Mouse (Mus musculus): ENCODE results near the gene Dennd6b. TPM values are rescaled to one million over a fixed set of nuclear protein-coding genes. Genes with fewer than 3 reads are reported as not detected.

The Dennd6b gene
- polyA plus RNA-seq, 1 experiment from 2014 or later, result 3.2 TPM

DNA sequence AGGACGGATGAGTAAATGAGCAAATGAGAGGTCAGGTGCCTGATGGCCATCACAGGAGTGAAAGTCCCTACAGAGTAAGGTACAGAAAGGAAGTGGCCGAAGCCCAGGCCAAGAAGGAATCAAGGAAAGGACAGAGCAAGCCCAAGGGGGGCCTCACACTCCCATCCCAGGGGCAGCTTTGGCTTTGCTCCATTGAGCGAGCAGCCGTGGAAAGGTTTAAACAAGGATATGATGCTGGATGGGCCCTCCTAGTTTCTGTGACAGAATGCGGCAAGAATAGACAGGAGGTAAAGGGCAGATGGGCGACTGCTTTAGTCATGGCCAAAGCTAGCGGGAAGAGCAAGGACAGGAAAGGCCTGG, 58.3 kb downstream of the Dennd6b start:
- WGBS, result 79% methylated on average over 7 of the region's 7 CpGs
- ATAC-seq, result no peak
- no peak overlapping the region for H3K27ac ChIP-seq (ENCODE audit: low read depth, low read length)
- no peak for TF ChIP-seq CTCF (IDR thresholded peaks at IDR 0.05; ENCODE audit: low read depth)
- H3K9ac ChIP-seq (ENCODE audit: low read depth, low read length), result no peak overlapping the region
- no peak overlapping the region for H3K4me2 ChIP-seq (replicated peaks; ENCODE audit: low read depth)
- no peaks in the 10 kb centered on the region for H3K9me3 ChIP-seq (ENCODE audit: control insufficient read depth)
- no peaks in the 10 kb centered on the region for H3K4me1 ChIP-seq (replicated peaks; ENCODE audit: control insufficient read depth, insufficient read depth, low read length)
- peaks cover 44% of the 10 kb centered on the region for H3K27me3 ChIP-seq (replicated peaks; ENCODE audit: control insufficient read depth, insufficient read depth, low read length)
- H3K36me3 ChIP-seq (ENCODE audit: control insufficient read depth, insufficient read depth), result no peaks in the 10 kb centered on the region
- H3K4me3 ChIP-seq (ENCODE audit: low read depth, low read length), result no peak overlapping the region

DNA sequence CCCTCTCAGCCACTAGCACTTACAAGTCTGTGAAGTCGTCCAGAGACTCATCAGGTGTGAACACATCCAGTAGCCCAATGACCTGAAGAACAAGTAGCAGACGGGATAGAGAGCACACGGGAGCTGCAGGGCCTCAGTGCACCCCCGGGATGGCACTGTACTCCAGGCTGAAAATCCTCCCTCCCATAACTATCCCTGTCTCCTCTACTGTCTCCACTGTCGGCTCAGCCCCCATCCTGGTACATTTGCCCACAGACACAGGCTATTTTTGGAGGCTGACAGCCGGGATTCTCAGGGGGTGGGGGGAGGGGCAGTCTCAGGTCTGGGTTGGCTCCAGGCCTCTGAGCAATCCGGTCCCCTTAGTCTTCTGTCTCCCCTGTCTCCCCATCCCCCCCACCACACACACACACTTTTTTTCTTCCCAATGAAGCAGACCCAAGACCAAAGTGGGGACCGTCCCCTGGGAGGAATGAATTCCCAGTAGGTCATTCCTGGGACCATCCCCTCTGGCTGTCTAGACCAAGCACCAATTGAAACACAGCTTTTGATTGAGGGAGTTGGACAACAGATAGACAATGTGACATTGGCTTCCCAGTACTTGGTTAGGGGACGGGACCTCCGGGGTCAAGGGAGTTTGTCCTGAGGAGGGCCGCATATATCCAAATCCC, 58.8 kb downstream of the Dennd6b start:
- TF ChIP-seq CTCF (IDR thresholded peaks at IDR 0.05; ENCODE audit: low read depth), result no peak
- H3K9ac ChIP-seq (ENCODE audit: low read depth, low read length), result no peak overlapping the region
- H3K4me3 ChIP-seq (ENCODE audit: low read depth, low read length), result no peak overlapping the region
- no peaks in the 10 kb centered on the region for H3K9me3 ChIP-seq (ENCODE audit: control insufficient read depth)
- no peak overlapping the region for H3K27ac ChIP-seq (ENCODE audit: low read depth, low read length)
- H3K4me1 ChIP-seq (replicated peaks; ENCODE audit: control insufficient read depth, insufficient read depth, low read length), result no peaks in the 10 kb centered on the region
- WGBS, result 77% methylated on average over 11 of the region's 11 CpGs
- H3K4me2 ChIP-seq (replicated peaks; ENCODE audit: low read depth), result no peak overlapping the region
- no peak for ATAC-seq
- H3K36me3 ChIP-seq (ENCODE audit: control insufficient read depth, insufficient read depth), result no peaks in the 10 kb centered on the region
- peaks cover 40% of the 10 kb centered on the region for H3K27me3 ChIP-seq (replicated peaks; ENCODE audit: control insufficient read depth, insufficient read depth, low read length)

DNA sequence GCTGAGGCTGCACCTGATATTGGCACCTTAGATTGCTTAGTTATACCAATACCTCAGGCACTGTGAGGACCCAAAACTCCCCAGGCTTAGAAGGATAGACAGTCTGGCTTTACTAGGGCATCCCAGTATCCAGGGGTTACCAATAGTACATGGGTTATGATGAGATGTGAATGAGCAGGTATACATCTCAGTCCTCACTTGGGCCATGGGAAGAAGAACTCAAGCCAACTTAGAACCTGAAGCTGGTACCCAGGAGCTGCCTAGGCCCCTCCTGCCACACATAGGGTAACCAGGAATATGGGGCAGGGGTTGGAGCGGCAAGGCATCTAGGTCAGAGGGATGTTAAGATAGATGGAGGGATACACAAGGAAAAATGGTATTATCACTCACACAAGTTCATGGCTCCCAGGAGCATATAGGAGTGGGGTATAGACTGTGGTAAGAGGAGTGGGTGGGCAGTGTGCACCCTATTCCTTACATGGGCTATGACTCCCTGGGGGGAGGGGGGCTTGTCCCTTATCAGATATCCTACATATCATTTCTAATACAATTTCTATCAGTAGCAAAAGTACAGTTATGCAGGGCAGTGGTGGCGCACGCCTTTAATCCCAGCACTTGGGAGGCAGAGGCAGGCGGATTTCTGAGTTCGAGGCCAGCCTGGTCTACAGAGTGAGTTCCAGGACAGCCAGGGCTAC, 59.7 kb downstream of the Dennd6b start:
- WGBS, result 99% methylated on average over 4 of the region's 5 CpGs
- Histone ChIP-seq H3K9ac (ENCODE audit: low read depth, low read length) (no peak overlapping the region), H3K27ac (ENCODE audit: low read depth, low read length) (no peak overlapping the region), H3K4me2 (replicated peaks; ENCODE audit: low read depth) (no peak overlapping the region), H3K4me1 (replicated peaks; ENCODE audit: control insufficient read depth, insufficient read depth, low read length) (no peaks in the 10 kb centered on the region), H3K27me3 (replicated peaks; ENCODE audit: control insufficient read depth, insufficient read depth, low read length) (peaks cover 31% of the 10 kb centered on the region), H3K36me3 (ENCODE audit: control insufficient read depth, insufficient read depth) (no peaks in the 10 kb centered on the region; the same call in 1 of the 2 replicates), H3K9me3 (ENCODE audit: control insufficient read depth) (no peaks in the 10 kb centered on the region), H3K4me3 (ENCODE audit: low read depth, low read length) (no peak overlapping the region)
- ATAC-seq, result no peak
- TF ChIP-seq CTCF (IDR thresholded peaks at IDR 0.05; ENCODE audit: low read depth), result no peak

Small RNAs within 50 kb of the gene (microRNA-seq; reads per million reads assigned to microRNA genes)
- 2.2 reads per million for gene Mir6958
- 0.82 reads per million for gene Mir7118

Other genes with a start within 250 kb of the Dennd6b start
- not detected in 2 replicates for gene Ttll8, start 242.1 kb downstream of the Dennd6b start, polyA plus RNA-seq (2015; fragmentation: Nextera tagmentation; extraction: Ambion mirVana)
- not detected in 2 replicates for gene Mlc1, start 217.5 kb downstream of the Dennd6b start, polyA plus RNA-seq (2015; fragmentation: Nextera tagmentation; extraction: Ambion mirVana)
- gene Mov10l1, start 213.6 kb downstream of the Dennd6b start, polyA plus RNA-seq (2015; fragmentation: Nextera tagmentation; extraction: Ambion mirVana), result not detected in 2 replicates
- 0.26 and 0.48 TPM in 2 replicates for gene Panx2, start 136.8 kb downstream of the Dennd6b start, polyA plus RNA-seq (2015; fragmentation: Nextera tagmentation; extraction: Ambion mirVana)
- 32.5 and 33.0 TPM in 2 replicates for gene Trabd, start 121.4 kb downstream of the Dennd6b start, polyA plus RNA-seq (2015; fragmentation: Nextera tagmentation; extraction: Ambion mirVana)
- 9.6 and 10.4 TPM in 2 replicates for gene Selenoo, start 107.4 kb downstream of the Dennd6b start, polyA plus RNA-seq (2015; fragmentation: Nextera tagmentation; extraction: Ambion mirVana)
- 3.6 and 4.2 TPM in 2 replicates for gene Tubgcp6, start 73.4 kb downstream of the Dennd6b start, polyA plus RNA-seq (2015; fragmentation: Nextera tagmentation; extraction: Ambion mirVana)
- 7.6 and 8.6 TPM in 2 replicates for gene Hdac10, start 67.8 kb downstream of the Dennd6b start, polyA plus RNA-seq (2015; fragmentation: Nextera tagmentation; extraction: Ambion mirVana)
- gene Mapk12, start 55.8 kb downstream of the Dennd6b start, polyA plus RNA-seq (2015; fragmentation: Nextera tagmentation; extraction: Ambion mirVana), result 2.3 and 2.7 TPM in 2 replicates
- 1.6 and 1.9 TPM in 2 replicates for gene Mapk11, start 46.9 kb downstream of the Dennd6b start, polyA plus RNA-seq (2015; fragmentation: Nextera tagmentation; extraction: Ambion mirVana)
- gene Plxnb2, start 15.7 kb downstream of the Dennd6b start, polyA plus RNA-seq (2015; fragmentation: Nextera tagmentation; extraction: Ambion mirVana), result 71.5 and 74.0 TPM in 2 replicates
- 17.7 and 21.3 TPM in 2 replicates for gene Ppp6r2, start 15.1 kb upstream of the Dennd6b start, polyA plus RNA-seq (2015; fragmentation: Nextera tagmentation; extraction: Ambion mirVana)
- 22.2 and 24.2 TPM in 2 replicates for gene Sbf1, start 118.8 kb upstream of the Dennd6b start, polyA plus RNA-seq (2015; fragmentation: Nextera tagmentation; extraction: Ambion mirVana)
- 0.14 TPM in 1 of 2 replicates, not detected in the other for gene Adm2, start 126.2 kb upstream of the Dennd6b start, polyA plus RNA-seq (2015; fragmentation: Nextera tagmentation; extraction: Ambion mirVana)
- gene Miox, start 137.9 kb upstream of the Dennd6b start, polyA plus RNA-seq (2015; fragmentation: Nextera tagmentation; extraction: Ambion mirVana), result not detected in 2 replicates
- gene Lmf2, start 159.2 kb upstream of the Dennd6b start, polyA plus RNA-seq (2015; fragmentation: Nextera tagmentation; extraction: Ambion mirVana), result 19.1 and 20.5 TPM in 2 replicates
- gene Ncaph2, start 159.2 kb upstream of the Dennd6b start, polyA plus RNA-seq (2015; fragmentation: Nextera tagmentation; extraction: Ambion mirVana), result 55.2 and 65.2 TPM in 2 replicates
- gene Sco2, start 177.3 kb upstream of the Dennd6b start, polyA plus RNA-seq (2015; fragmentation: Nextera tagmentation; extraction: Ambion mirVana), result 14.6 and 18.0 TPM in 2 replicates
- 3.6 and 4.8 TPM in 2 replicates for gene Tymp, start 180.5 kb upstream of the Dennd6b start, polyA plus RNA-seq (2015; fragmentation: Nextera tagmentation; extraction: Ambion mirVana)
- 2.1 and 3.2 TPM in 2 replicates for gene Odf3b, start 182.8 kb upstream of the Dennd6b start, polyA plus RNA-seq (2015; fragmentation: Nextera tagmentation; extraction: Ambion mirVana)
- not detected in 2 replicates for gene Klhdc7b, start 188.4 kb upstream of the Dennd6b start, polyA plus RNA-seq (2015; fragmentation: Nextera tagmentation; extraction: Ambion mirVana)
- 3.4 and 5.0 TPM in 2 replicates for gene Syce3, start 214.0 kb upstream of the Dennd6b start, polyA plus RNA-seq (2015; fragmentation: Nextera tagmentation; extraction: Ambion mirVana)
- gene Cpt1b, start 229.4 kb upstream of the Dennd6b start, polyA plus RNA-seq (2015; fragmentation: Nextera tagmentation; extraction: Ambion mirVana), result 0.43 and 0.46 TPM in 2 replicates
- 1.1 and 1.3 TPM in 2 replicates for gene C730034F03Rik, start 233.1 kb upstream of the Dennd6b start, polyA plus RNA-seq (2015; fragmentation: Nextera tagmentation; extraction: Ambion mirVana)
- not detected in 2 replicates for gene Gm44502, start 233.2 kb upstream of the Dennd6b start, polyA plus RNA-seq (2015; fragmentation: Nextera tagmentation; extraction: Ambion mirVana)
- 85.8 and 92.3 TPM in 2 replicates for gene Chkb, start 233.4 kb upstream of the Dennd6b start, polyA plus RNA-seq (2015; fragmentation: Nextera tagmentation; extraction: Ambion mirVana)

All from intestine, postnatal 0 days (tissue).